Mouse (Mus musculus) heart, embryonic 11.5 days (tissue): ENCODE measurements at regions not wholly inside any gene's neighbourhood (a gene's known extent, or its start where the extent isn't known, plus 50 kb on each side); places are given as distances from the start of the nearest gene placed in this dataset.
"Not testable (repeated sequence)": the region's sequence is repeated elsewhere in the genome, so short reads cannot be mapped to it uniquely, and the experiment has no call there.

Source experiments
- ATAC-seq: fragments of 200-750 bp; cut with Nextera tagmentation; replicated peaks from 2 replicates; pipeline ENCODE4 v1.8.0; 2017; ENCODE audit warnings: moderate library complexity; ENCODE audit not compliant: insufficient number of reproducible peaks, low FRiP score, low TSS enrichment
- H3K27ac ChIP-seq: fragments of 300-500 bp; sonication (generic); 2 replicates; pipeline ENCODE4 v1.5.1; 2014; ENCODE audit warnings: mild to moderate bottlenecking, low read depth, low read length
- H3K27me3 ChIP-seq: fragments of 300-500 bp; sonication (generic); 2 replicates; pipeline ENCODE4 v1.6.1; 2014; ENCODE audit warnings: mild to moderate bottlenecking, low read length, mixed read lengths; ENCODE audit not compliant: control insufficient read depth, insufficient read depth
- H3K36me3 ChIP-seq: fragments of 300-500 bp; sonication (generic); 2 replicates; pipeline ENCODE4 v1.6.1; 2014; ENCODE audit warnings: mild to moderate bottlenecking, low read length, moderate library complexity, mixed read lengths; ENCODE audit not compliant: control insufficient read depth, insufficient read depth
- H3K4me1 ChIP-seq: fragments of 300-500 bp; sonication (generic); 2 replicates; pipeline ENCODE4 v1.6.1; 2014; ENCODE audit warnings: low read length; ENCODE audit not compliant: control insufficient read depth, insufficient read depth
- H3K4me2 ChIP-seq: fragments of 300-500 bp; sonication (generic); 2 replicates; pipeline ENCODE4 v1.6.1; 2014; ENCODE audit warnings: mild to moderate bottlenecking, moderate library complexity
- H3K4me3 ChIP-seq: fragments of 300-500 bp; sonication (generic); 2 replicates; pipeline ENCODE4 v1.5.1; 2014; ENCODE audit warnings: low read depth, low read length
- H3K9ac ChIP-seq: fragments of 300-500 bp; sonication (generic); 2 replicates; pipeline ENCODE4 v1.6.1; 2014; ENCODE audit warnings: mild to moderate bottlenecking, low read depth, low read length, moderate library complexity
- H3K9me3 ChIP-seq: fragments of 300-500 bp; sonication (generic); replicated peaks from 2 replicates; pipeline ENCODE4 v1.6.1; 2016; ENCODE audit warnings: low read length; ENCODE audit not compliant: control insufficient read depth
- WGBS: fragments of 180-500 bp; shearing (Covaris S2); extraction: QIAGEN DNeasy Blood & Tissue Kit; methylation state at CpG from one replicate; pipeline ENCODE4 v1.1.7; 2014; ENCODE audit not compliant: insufficient replicate concordance; 5-methylcytosine and 5-hydroxymethylcytosine counted together

- Histone ChIP-seq H3K27me3 (no peaks in the 10 kb centered on the region), H3K9ac (no peak overlapping the region), H3K4me3 (no peak overlapping the region), H3K4me2 (no peak overlapping the region), H3K9me3 (no peaks in the 10 kb centered on the region), H3K4me1 (no peaks in the 10 kb centered on the region), H3K36me3 (no peaks in the 10 kb centered on the region), H3K27ac (no peak overlapping the region)
- no peak for ATAC-seq
- 88% methylated on average over 14 of the region's 14 CpGs for WGBS
These were observed 156.1 kb downstream of the Akr1d1 start for GRCm38 (mm10) chr6:37686094-37686493.

GRCm38 (mm10) chr6:37688866-37689617 lies 159.1 kb downstream of the Akr1d1 start:
- Histone ChIP-seq H3K4me1 (no peaks in the 10 kb centered on the region), H3K27ac (no peak overlapping the region), H3K27me3 (no peaks in the 10 kb centered on the region), H3K36me3 (no peaks in the 10 kb centered on the region), H3K9me3 (no peaks in the 10 kb centered on the region), H3K9ac (no peak overlapping the region), H3K4me3 (no peak overlapping the region), H3K4me2 (no peak overlapping the region)
- 39% methylated on average over 1 of the region's 1 CpGs for WGBS
- no peak for ATAC-seq

DNA sequence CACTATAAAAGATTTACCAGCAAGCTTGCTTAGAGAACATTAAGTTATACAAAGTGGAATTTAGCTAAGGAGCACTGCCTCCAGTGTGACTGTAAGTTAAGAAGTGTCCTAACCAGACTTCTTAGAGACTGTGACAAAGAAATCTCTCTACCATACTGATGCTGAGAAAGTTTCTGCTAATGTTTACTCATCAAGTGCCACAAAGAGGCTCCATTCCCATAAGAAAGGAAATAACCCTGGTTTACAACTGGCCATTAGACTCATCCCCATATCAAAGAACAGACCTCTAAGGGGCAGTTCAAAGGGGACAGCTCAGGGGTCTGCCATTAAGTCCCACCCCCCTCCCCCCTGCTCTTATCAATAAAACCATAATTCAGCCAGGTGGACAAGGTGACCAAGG lies 159.7 kb downstream of the Akr1d1 start:
- Histone ChIP-seq H3K27ac (no peak overlapping the region), H3K9ac (no peak overlapping the region), H3K4me3 (no peak overlapping the region), H3K9me3 (no peaks in the 10 kb centered on the region), H3K36me3 (no peaks in the 10 kb centered on the region), H3K27me3 (no peaks in the 10 kb centered on the region), H3K4me1 (no peaks in the 10 kb centered on the region), H3K4me2 (no peak overlapping the region)
- no peak for ATAC-seq

DNA sequence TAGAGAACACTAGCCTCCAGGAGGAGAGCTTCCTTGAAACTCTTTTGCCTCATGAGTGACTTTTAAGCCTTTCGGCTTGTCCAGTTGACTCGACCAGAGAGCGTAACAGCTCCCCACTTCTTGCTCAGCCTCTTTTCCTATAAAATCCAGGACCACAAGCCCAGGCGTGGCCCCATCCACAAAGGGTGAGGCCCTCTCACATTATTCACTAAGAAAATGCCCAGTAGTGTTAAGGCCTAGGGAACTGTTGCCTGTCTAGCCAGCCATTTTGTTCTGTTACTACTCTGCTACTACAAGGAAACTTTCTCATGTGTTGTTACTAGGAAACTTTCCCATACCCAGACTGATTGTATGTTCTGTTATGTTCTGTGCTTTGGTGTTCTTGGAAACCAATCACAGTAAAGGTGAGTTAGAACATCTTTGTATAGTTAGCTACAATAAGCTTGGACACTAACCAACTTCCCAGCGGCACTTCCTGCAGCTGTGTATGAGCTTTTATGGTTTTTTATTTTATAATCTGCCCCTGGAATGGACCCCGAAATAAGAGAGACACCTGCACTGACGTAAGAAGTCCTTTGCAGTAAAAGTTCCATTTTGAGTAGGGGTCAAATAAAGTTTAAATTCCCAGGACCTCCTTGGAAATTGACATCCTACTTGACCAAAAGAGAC lies 162.1 kb downstream of the Akr1d1 start:
- ATAC-seq, result no peak
- no peaks in the 10 kb centered on the region for H3K36me3 ChIP-seq

GRCm38 (mm10) chr6:37692758-37693157 lies 162.8 kb downstream of the Akr1d1 start:
- H3K27ac ChIP-seq, result no peak overlapping the region
- 77% methylated on average over 2 of the region's 2 CpGs for WGBS
- no peak for ATAC-seq
- no peaks in the 10 kb centered on the region for H3K36me3 ChIP-seq
- H3K9ac ChIP-seq, result no peak overlapping the region
- no peaks in the 10 kb centered on the region for H3K27me3 ChIP-seq
- H3K4me2 ChIP-seq, result no peak overlapping the region
- no peaks in the 10 kb centered on the region for H3K9me3 ChIP-seq
- no peak overlapping the region for H3K4me3 ChIP-seq
- no peaks in the 10 kb centered on the region for H3K4me1 ChIP-seq

More for the DNA sequence above, 162.1 kb downstream of the Akr1d1 start:
- no peak overlapping the region for H3K9ac ChIP-seq
- no peak overlapping the region for H3K27ac ChIP-seq
- no peak overlapping the region for H3K4me2 ChIP-seq
- H3K4me3 ChIP-seq, result no peak overlapping the region
- no peaks in the 10 kb centered on the region for H3K9me3 ChIP-seq
- H3K4me1 ChIP-seq, result no peaks in the 10 kb centered on the region
- no peaks in the 10 kb centered on the region for H3K27me3 ChIP-seq
- 85% methylated on average over 7 of the region's 7 CpGs for WGBS

GRCm38 (mm10) chr6:37696074-37696473 lies 166.1 kb downstream of the Akr1d1 start:
- Histone ChIP-seq H3K36me3 (no peaks in the 10 kb centered on the region), H3K4me1 (no peaks in the 10 kb centered on the region), H3K9me3 (no peaks in the 10 kb centered on the region), H3K27me3 (no peaks in the 10 kb centered on the region), H3K4me3 (no peak overlapping the region), H3K9ac (no peak overlapping the region), H3K27ac (no peak overlapping the region), H3K4me2 (no peak overlapping the region)
- no peak for ATAC-seq

DNA sequence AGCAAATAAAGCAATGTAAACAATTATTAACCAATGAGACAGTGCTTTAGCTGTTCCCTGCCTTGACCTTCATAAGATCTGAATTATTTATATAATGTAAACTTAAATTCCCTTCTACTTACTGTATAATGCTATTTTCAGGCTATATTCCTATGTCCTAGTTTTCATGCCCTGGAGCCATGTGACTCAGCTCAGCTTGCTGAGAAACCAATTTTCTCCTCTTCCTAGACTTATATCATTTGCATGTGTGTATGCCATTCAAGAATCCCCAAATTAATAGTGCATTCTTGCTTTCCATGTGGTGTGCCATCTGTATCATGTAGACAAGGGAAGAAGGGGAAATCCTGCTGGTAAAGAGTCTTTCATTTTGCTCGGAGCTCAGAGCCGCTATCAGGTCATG lies 166.7 kb upstream of the Trim24 start:
- no peak for ATAC-seq
- 88% methylated on average over 2 of the region's 2 CpGs for WGBS
- H3K27me3 ChIP-seq, result no peaks in the 10 kb centered on the region
- no peaks in the 10 kb centered on the region for H3K9me3 ChIP-seq
- H3K4me1 ChIP-seq, result no peaks in the 10 kb centered on the region
- H3K9ac ChIP-seq, result no peak overlapping the region
- H3K4me2 ChIP-seq, result no peak overlapping the region
- no peak overlapping the region for H3K27ac ChIP-seq
- H3K4me3 ChIP-seq, result no peak overlapping the region
- H3K36me3 ChIP-seq, result no peaks in the 10 kb centered on the region

- ATAC-seq, result no peak
- Histone ChIP-seq H3K27ac (no peak overlapping the region), H3K36me3 (no peaks in the 10 kb centered on the region), H3K4me2 (no peak overlapping the region), H3K9me3 (no peaks in the 10 kb centered on the region), H3K9ac (no peak overlapping the region), H3K4me3 (no peak overlapping the region), H3K27me3 (no peaks in the 10 kb centered on the region), H3K4me1 (no peaks in the 10 kb centered on the region)
- WGBS, result 87% methylated on average over 1 of the region's 1 CpGs
These were observed 164.9 kb upstream of the Trim24 start for GRCm38 (mm10) chr6:37705733-37706145.

DNA sequence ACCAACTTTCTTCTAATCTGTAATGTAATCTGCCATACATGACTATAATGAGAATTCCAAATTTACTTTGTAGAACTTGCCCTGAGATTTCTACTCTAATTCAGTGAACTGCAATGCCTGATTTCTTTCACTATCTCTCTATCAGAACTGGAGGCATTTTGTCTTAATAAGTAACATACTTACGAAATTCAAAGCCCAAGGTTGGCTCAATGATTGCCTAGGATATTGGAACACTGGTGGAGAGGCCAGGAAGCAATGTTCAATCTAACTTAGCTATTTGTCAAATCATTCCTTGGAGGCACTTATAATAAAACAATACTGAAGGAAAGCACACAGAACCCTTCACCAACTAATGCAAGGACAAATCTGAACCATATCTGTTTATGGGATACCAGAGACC lies 162.9 kb upstream of the Trim24 start:
- WGBS, result 68% methylated on average over 1 of the region's 1 CpGs

More for the DNA sequence above, 162.9 kb upstream of the Trim24 start:
- not testable (repeated sequence) for H3K4me2 ChIP-seq, H3K9me3 ChIP-seq, H3K4me3 ChIP-seq, H3K36me3 ChIP-seq, H3K27ac ChIP-seq, H3K4me1 ChIP-seq, H3K27me3 ChIP-seq, H3K9ac ChIP-seq, ATAC-seq
